Mouse (Mus musculus) mouse embryonic stem cell (cell line): Measurements from ENCODE around the gene Arhgap29.

Source experiments
- in situ Hi-C, 2 experiments: fragments of 300-500 bp; cut with MboI; formaldehyde crosslinking; loops; 1 replicate in 1 of 2; 3 replicates in 1 of 2; pipeline ENCODE4 v1.14.3; 2019 to 2020; ENCODE audit warnings: low sequenced_read_pairs in 2 of 2, low pct_unique_long_range_greater_than_20kb in 1 of 2, mixed read lengths in 1 of 2; ENCODE audit not compliant: unreplicated experiment in 1 of 2

Arhgap29 gene

GRCm38 (mm10) chr3:122043799-122044547 lies 91.6 kb downstream of the Arhgap29 start, which contains the start of gene Abca4:
Gene Abca4 (plus strand): TSS chr3:122044443.
- in situ Hi-C loops = no loop called here

DNA sequence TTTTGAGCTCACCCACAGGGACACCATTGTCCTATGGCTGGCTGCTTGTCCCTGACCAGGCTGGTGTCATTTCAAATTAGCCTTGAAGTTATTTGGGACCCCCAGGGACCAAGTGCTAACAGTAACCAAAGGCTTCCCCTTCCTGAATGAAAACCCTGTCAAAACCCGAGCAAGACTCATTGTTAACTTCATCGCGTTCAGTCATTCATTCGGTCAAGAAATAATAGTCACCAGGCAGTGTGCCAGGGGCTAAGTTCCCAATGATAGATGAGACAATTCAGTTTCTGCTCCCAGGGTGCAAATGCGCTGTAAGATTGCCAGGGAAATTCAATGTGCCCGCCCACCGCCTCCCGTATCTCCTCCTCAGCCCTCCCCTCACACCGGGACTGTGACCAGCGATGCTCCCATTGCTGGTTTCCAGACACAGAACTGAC lies 93.9 kb downstream of the Arhgap29 start:
- in situ Hi-C loops = no loop called here

DNA sequence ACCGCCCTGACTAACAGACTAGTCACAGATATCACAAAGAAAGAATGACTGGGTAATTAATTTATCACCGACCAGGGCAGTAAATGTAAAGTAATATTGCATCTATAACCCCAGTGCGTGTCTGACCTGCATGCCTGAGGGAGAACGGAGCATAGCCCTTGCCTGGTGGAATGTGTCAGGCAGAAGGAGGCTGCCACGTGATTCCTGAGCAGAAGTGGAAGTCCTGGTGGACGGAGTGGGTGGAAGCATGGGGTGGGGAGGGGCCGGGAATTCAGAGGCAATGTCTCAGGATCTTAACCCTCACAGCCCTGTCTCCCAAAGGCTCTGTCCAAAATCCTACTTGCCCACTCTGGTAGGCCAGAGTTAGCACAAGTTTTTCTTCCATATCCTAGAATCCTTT lies 95.1 kb downstream of the Arhgap29 start:
- in situ Hi-C loops = no loop called here

DNA sequence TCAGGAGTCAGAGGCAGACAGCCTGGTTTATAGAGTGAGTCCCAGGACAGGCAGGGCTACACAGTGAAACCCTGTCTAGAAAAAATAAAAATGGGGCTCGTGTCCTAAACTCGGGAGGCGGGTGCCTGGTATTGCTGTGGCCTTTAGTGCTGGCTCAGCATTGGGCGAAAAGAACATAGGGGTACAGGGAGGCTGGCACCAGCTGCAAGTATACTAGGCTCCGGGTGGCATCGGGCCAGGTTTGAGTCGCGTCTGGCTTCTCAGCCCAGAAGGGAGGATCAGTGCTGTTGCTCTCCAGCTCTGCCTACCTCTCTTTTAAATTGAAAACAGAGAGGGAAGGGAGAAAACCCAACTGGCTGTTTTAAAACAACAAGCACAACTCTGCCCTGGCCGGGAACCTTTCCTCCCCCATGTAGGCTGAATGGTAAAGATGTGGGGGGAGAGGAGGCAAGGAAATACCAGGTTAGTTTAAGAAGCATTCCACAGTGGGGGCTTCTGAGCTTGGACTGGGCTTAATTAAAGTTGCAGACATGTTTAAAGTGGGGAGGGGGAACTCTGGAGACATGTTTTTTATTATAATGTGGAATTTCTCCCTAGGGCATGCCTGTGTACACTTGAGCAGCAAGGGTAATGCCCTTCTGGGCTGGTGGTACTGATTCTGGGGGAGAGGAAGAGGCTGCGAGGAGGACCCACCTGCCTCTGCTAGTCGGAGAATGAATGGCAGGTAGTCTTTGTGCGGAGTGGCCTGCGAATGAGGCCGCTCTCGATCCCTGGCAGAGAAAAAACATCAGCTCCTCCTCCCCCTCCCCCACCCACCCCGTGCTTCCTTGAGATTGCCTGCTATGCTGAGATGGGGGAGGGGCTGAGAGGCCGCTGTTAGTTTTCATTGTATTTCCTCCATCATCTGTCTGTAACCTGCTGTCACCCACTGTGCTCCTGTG lies 95.8 kb downstream of the Arhgap29 start:
- in situ Hi-C loops = no loop called here

- in situ Hi-C loops = no loop called here
Observed at GRCm38 (mm10) chr3:122049158-122049557, 96.8 kb downstream of the Arhgap29 start.

- in situ Hi-C loops = no loop called here
Observed at GRCm38 (mm10) chr3:122058439-122059198, 106.3 kb downstream of the Arhgap29 start.

- in situ Hi-C loops = no loop called here
Observed at GRCm38 (mm10) chr3:122062586-122062985, 110.2 kb downstream of the Arhgap29 start.

DNA sequence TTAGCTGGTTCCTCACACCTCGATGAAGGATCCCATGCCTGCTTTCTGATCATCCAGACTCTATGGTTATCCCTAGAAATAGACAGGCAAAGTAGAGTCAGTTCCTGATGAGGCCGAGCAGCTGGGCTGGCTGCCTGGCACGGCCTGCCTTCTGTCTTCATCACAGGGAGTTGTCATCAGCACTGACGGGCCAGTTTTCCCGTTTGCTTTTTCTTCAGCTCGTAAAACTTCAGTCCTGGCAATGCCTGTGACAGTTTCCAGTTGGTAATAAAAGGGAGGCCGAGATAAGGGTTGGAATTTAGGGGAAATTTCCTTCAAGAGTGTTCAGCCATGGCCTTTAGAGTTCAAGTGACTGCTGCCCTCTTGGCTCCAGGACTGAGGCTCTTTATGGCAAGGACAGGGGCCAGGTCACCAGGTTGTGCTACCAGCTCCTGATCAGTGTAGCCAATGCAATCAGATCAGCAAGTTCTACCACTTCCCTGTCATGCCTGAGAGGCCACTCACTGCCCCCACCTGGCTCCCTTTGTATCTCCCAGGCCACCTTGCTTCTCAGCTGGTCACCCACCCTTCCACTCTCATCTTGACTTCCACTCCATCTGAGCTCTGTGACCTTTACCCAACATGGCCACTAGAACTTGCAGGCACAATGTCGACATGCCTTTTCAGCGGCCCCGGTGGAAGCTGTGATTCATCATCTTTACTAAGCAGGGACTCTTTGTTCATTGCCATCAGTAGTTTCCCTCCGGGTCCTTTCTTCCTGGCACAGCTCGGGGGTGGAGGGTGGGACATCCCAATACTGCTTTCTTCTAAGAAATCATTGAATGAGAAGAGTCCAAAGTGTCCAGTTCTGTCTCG lies 112.4 kb downstream of the Arhgap29 start:
- in situ Hi-C loops = no loop called here
